Mouse (Mus musculus): ENCODE results near the gene Chga. TPM values are rescaled to one million over a fixed set of nuclear protein-coding genes. Genes with fewer than 3 reads are reported as not detected.

The Chga gene
- polyA plus RNA-seq, 1 experiment from 2014 or later: 28.0 TPM

DNA sequence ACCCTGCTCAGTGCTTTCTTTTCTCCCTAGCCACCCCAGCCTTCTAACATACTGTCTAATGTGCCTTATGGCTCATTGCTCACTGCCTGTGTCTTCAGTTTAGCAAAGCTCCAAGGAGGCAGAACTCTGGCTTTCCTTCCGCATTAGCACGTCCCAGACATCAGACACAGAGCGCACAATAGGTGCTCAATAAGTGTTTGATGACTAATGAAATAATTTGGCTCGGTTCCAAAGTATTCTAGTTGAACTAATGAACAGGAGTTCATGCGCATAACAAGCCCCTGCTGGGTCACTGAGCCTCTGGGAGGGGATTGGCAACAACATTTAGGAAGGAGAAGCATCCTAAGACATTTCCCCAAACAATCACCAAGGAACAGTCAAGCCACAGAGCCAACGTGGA is 2.8 kb upstream of the Chga start:
- H3K4me1 ChIP-seq (ENCODE audit: control insufficient read depth, insufficient read depth, low read length): no peaks in the 10 kb centered on the region
- 71% methylated on average over 6 of the region's 6 CpGs for WGBS
- no peak for ATAC-seq
- peaks cover 26% of the 10 kb centered on the region for H3K27me3 ChIP-seq (replicated peaks; ENCODE audit: control insufficient read depth, insufficient read depth, low read length)
- no peaks in the 10 kb centered on the region for H3K9me3 ChIP-seq (ENCODE audit: control insufficient read depth, low read length)
- H3K4me2 ChIP-seq (ENCODE audit: low read depth, low read length): no peak overlapping the region
- H3K4me3 ChIP-seq (ENCODE audit: low read length): no peak overlapping the region
- no peaks in the 10 kb centered on the region for H3K36me3 ChIP-seq (ENCODE audit: control insufficient read depth, insufficient read depth, low read length)
- no peak overlapping the region for H3K27ac ChIP-seq (ENCODE audit: low read length)
- no peak overlapping the region for H3K9ac ChIP-seq (ENCODE audit: low read depth, low read length)

DNA sequence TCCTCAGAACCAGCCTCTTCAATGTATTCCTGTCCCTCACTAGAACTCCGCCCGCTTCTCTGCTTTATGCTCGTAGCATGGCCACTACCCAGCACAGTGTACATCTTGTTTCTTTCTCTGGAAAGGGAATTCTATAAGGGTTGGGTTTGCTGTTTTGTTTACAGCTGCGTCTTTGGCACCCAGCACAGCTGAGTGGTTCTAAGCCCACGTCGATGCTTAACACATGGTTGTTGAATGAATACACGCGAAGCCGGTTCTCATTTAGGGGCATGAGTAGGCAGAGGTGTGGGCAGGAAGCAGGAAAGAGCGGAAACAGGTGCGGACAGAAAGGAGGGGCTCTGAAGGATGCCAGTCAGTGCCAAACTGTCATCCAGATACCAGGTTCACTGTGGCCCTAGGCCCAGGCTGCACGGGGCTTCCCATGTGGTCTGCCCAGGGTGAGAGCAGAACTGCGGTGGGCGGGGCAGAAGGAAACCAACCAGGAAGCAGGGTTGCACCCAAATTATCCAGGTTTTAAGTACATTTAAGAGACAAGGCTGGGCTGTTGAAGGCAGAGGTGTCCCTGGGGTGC is 979 bp upstream of the Chga start:
- Histone ChIP-seq H3K4me2 (ENCODE audit: low read depth, low read length) (no peak overlapping the region), H3K9ac (ENCODE audit: low read depth, low read length) (no peak overlapping the region), H3K4me3 (ENCODE audit: low read length) (no peak overlapping the region), H3K4me1 (ENCODE audit: control insufficient read depth, insufficient read depth, low read length) (no peaks in the 10 kb centered on the region), H3K9me3 (ENCODE audit: control insufficient read depth, low read length) (no peaks in the 10 kb centered on the region), H3K27me3 (replicated peaks; ENCODE audit: control insufficient read depth, insufficient read depth, low read length) (peaks cover 26% of the 10 kb centered on the region), H3K27ac (ENCODE audit: low read length) (no peak overlapping the region), H3K36me3 (ENCODE audit: control insufficient read depth, insufficient read depth, low read length) (no peaks in the 10 kb centered on the region)
- 75% methylated on average over 14 of the region's 14 CpGs for WGBS
- no peak for ATAC-seq

DNA sequence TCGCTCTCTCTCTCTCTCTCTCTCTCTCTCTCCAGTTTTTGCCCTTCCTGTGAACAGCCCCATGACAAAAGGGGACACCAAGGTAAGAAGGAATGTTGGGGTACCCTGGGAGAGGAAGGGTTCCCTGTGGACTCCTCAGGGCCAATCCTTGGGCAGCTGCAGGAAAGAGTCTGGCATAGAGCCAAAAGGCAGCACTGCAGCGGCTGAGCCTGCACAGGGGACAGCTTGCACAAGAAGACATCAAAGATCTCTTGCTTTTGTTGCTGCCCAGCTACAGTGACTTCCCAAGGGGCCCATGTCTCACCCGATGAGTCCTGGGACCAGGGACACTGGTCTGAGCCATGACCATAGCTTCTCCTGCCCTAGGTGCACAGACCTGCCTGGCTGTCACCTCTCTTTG is 1.1 kb downstream of the Chga start:
- H3K9ac ChIP-seq (ENCODE audit: low read depth, low read length): no peak overlapping the region
- ATAC-seq: no peak
- H3K27ac ChIP-seq (ENCODE audit: low read length): no peak overlapping the region
- H3K9me3 ChIP-seq (ENCODE audit: control insufficient read depth, low read length): no peaks in the 10 kb centered on the region
- H3K4me2 ChIP-seq (ENCODE audit: low read depth, low read length): no peak overlapping the region
- no peaks in the 10 kb centered on the region for H3K4me1 ChIP-seq (ENCODE audit: control insufficient read depth, insufficient read depth, low read length)
- H3K4me3 ChIP-seq (ENCODE audit: low read length): no peak overlapping the region
- WGBS: 63% methylated on average over 3 of the region's 3 CpGs
- H3K27me3 ChIP-seq (replicated peaks; ENCODE audit: control insufficient read depth, insufficient read depth, low read length): peaks cover 26% of the 10 kb centered on the region
- no peaks in the 10 kb centered on the region for H3K36me3 ChIP-seq (ENCODE audit: control insufficient read depth, insufficient read depth, low read length)

DNA sequence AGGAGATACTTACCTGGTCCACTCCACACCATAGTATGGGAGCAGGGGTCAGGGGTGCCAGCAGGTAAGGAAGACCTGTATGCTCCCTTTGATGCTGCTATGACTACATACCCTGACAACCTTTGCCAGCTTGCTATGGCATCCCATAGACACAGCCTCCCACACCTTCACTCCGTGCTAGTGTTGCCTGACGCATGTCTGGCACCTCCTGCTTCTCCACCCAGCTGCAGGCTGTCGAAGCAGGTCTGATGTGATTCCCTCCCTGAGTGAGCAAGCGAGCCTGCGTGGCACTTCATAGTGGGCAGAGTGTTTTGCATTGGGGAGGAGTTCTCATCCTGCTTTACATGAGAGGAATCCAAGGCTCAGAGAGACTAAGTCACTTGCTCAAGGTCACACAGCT is 2.6 kb downstream of the Chga start:
- no peak overlapping the region for H3K4me2 ChIP-seq (ENCODE audit: low read depth, low read length)
- H3K4me3 ChIP-seq (ENCODE audit: low read length): no peak overlapping the region
- ATAC-seq: no peak
- H3K9ac ChIP-seq (ENCODE audit: low read depth, low read length): no peak overlapping the region
- H3K27me3 ChIP-seq (replicated peaks; ENCODE audit: control insufficient read depth, insufficient read depth, low read length): peaks cover 26% of the 10 kb centered on the region
- no peak overlapping the region for H3K27ac ChIP-seq (ENCODE audit: low read length)
- WGBS: 79% methylated on average over 5 of the region's 5 CpGs
- H3K9me3 ChIP-seq (ENCODE audit: control insufficient read depth, low read length): no peaks in the 10 kb centered on the region
- H3K4me1 ChIP-seq (ENCODE audit: control insufficient read depth, insufficient read depth, low read length): no peaks in the 10 kb centered on the region
- no peaks in the 10 kb centered on the region for H3K36me3 ChIP-seq (ENCODE audit: control insufficient read depth, insufficient read depth, low read length)

DNA sequence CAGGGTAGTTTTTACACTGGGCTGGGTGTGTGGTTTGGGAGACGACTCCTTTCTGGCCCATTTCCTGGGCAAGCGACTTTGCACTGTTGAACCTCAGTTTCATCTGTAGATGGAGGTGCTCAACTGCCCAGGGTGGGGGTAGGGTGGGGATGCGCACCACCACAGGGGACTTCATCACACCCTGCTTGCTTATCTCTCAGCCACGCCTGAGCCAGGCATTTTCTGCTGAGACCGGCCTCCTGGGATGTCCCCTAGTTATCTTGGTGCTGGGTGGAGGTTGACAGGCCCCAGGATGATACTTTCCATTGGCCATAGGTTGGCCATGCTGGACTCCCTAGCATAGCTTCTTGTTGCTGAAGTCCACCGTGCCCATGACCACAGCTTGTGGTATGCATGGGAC is 10.3 kb downstream of the Chga start:
- Histone ChIP-seq H3K9me3 (ENCODE audit: control insufficient read depth, low read length) (no peaks in the 10 kb centered on the region), H3K4me1 (ENCODE audit: control insufficient read depth, insufficient read depth, low read length) (0 out of 2 replicates have a peak, but pooled peaks cover 4% of the 10 kb centered on the region), H3K4me3 (ENCODE audit: low read length) (no peak overlapping the region), H3K27ac (ENCODE audit: low read length) (0 out of 2 replicates have a peak overlapping the region, but pooled peaks have one; percentile 39), H3K4me2 (ENCODE audit: low read depth, low read length) (no peak overlapping the region), H3K9ac (ENCODE audit: low read depth, low read length) (no peak overlapping the region), H3K27me3 (replicated peaks; ENCODE audit: control insufficient read depth, insufficient read depth, low read length) (no peaks in the 10 kb centered on the region), H3K36me3 (ENCODE audit: control insufficient read depth, insufficient read depth, low read length) (no peaks in the 10 kb centered on the region; the same call in 1 of the 2 replicates)
- ATAC-seq: peak; percentile 77
- WGBS: 61% methylated on average over 6 of the region's 6 CpGs

DNA sequence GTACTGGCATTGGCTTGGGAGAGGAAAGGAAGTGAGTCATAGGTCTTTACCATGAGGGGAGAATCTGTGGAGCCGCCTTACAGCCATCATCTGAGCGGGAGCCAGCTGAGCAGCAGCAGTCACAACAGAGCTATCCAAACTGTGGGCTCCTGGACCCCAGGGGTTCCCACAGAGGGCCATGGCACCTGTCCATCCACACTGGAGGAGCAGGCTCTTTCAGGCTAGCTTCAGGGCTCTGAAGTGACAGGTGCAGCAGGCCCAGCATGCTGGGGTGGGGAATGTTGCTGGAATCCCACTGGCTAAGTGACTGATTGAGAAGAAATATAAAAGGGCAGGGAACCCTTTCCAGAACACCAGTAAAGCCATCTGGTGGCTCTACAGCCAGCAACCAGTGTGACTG is 12.2 kb downstream of the Chga start:
- Histone ChIP-seq H3K4me1 (ENCODE audit: control insufficient read depth, insufficient read depth, low read length) (0 out of 2 replicates have a peak, but pooled peaks cover 4% of the 10 kb centered on the region), H3K27ac (ENCODE audit: low read length) (no peak overlapping the region), H3K4me2 (ENCODE audit: low read depth, low read length) (no peak overlapping the region), H3K9me3 (ENCODE audit: control insufficient read depth, low read length) (no peaks in the 10 kb centered on the region), H3K36me3 (ENCODE audit: control insufficient read depth, insufficient read depth, low read length) (no peaks in the 10 kb centered on the region; the same call in 1 of the 2 replicates), H3K4me3 (ENCODE audit: low read length) (no peak overlapping the region), H3K9ac (ENCODE audit: low read depth, low read length) (no peak overlapping the region), H3K27me3 (replicated peaks; ENCODE audit: control insufficient read depth, insufficient read depth, low read length) (no peaks in the 10 kb centered on the region)
- WGBS: 70% methylated on average over 2 of the region's 2 CpGs
- no peak for ATAC-seq

DNA sequence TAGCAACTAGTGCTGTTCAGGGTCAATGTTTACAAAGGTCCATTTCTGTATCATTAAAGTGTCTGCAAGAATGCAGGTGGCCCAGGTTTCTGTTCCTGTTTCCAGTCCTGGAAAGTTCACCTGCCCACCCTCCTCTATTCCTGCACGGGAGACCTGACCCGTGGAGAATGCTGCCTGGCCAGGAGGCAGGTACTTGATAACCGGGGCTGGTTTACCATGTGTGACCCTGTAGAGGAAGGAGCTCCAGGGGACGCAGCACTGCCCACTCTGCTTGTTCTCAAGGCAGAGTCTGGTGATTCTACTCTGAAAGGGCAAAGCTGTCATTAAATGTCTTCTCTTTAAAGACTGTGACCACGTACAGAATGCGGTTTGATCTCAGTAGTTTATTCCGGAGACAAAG is 13.4 kb downstream of the Chga start:
- no peak overlapping the region for H3K4me3 ChIP-seq (ENCODE audit: low read length)
- H3K9ac ChIP-seq (ENCODE audit: low read depth, low read length): no peak overlapping the region
- H3K4me2 ChIP-seq (ENCODE audit: low read depth, low read length): no peak overlapping the region
- no peaks in the 10 kb centered on the region for H3K27me3 ChIP-seq (replicated peaks; ENCODE audit: control insufficient read depth, insufficient read depth, low read length)
- peaks cover 2% of the 10 kb centered on the region; the same call in 1 of the 2 replicates for H3K36me3 ChIP-seq (ENCODE audit: control insufficient read depth, insufficient read depth, low read length)
- 0 out of 2 replicates have a peak, but pooled peaks cover 4% of the 10 kb centered on the region for H3K4me1 ChIP-seq (ENCODE audit: control insufficient read depth, insufficient read depth, low read length)
- WGBS: 71% methylated on average over 7 of the region's 7 CpGs
- ATAC-seq: no peak
- no peak overlapping the region for H3K27ac ChIP-seq (ENCODE audit: low read length)
- H3K9me3 ChIP-seq (ENCODE audit: control insufficient read depth, low read length): no peaks in the 10 kb centered on the region

DNA sequence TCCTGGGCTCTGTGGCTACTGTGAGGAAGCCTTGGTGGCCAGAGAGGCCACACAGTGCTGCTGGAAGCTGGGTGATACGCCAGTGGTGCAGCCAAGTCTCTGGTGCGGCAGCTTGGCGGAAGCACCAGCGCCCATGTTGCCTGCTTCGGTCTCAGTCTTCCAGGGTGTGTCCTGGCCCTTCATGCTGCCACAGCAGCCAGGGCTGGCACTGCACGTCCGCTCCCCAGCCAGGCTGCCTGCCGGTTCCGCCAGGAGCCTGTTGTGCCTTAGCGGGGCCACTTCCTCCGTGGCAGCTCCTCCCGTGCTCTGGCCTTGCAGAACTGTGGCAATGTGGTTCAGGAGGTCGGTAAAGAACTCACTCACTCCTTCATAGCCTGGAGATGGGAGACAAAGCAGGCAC is 15.3 kb downstream of the Chga start:
- H3K4me1 ChIP-seq (ENCODE audit: control insufficient read depth, insufficient read depth, low read length): no peaks in the 10 kb centered on the region
- H3K4me2 ChIP-seq (ENCODE audit: low read depth, low read length): no peak overlapping the region
- no peak overlapping the region for H3K4me3 ChIP-seq (ENCODE audit: low read length)
- no peak for ATAC-seq
- no peak overlapping the region for H3K9ac ChIP-seq (ENCODE audit: low read depth, low read length)
- no peak overlapping the region for H3K27ac ChIP-seq (ENCODE audit: low read length)
- peaks cover 2% of the 10 kb centered on the region; the same call in 1 of the 2 replicates for H3K36me3 ChIP-seq (ENCODE audit: control insufficient read depth, insufficient read depth, low read length)
- 88% methylated on average over 13 of the region's 13 CpGs for WGBS
- H3K27me3 ChIP-seq (replicated peaks; ENCODE audit: control insufficient read depth, insufficient read depth, low read length): no peaks in the 10 kb centered on the region
- no peaks in the 10 kb centered on the region for H3K9me3 ChIP-seq (ENCODE audit: control insufficient read depth, low read length)

DNA sequence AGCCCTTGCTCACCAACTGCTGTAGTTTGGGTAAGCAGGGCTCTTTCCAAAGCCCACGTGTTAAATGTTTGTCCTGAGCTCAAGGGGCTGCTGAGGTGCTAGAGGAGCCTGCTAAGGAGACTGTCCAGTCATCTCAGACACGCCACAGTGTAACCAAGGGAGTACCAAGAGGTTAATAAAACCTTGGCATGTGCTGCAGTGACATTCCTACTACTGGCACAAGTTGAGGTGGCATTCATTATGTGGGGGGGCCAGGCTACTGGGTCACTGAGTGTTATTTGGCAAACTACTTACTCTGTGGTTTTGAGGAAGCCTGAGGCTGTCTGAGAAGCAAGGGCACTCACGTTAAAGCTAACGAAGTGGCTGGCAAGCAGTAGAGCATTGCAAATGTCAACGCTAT is 16.0 kb downstream of the Chga start:
- 82% methylated on average over 5 of the region's 5 CpGs for WGBS

DNA sequence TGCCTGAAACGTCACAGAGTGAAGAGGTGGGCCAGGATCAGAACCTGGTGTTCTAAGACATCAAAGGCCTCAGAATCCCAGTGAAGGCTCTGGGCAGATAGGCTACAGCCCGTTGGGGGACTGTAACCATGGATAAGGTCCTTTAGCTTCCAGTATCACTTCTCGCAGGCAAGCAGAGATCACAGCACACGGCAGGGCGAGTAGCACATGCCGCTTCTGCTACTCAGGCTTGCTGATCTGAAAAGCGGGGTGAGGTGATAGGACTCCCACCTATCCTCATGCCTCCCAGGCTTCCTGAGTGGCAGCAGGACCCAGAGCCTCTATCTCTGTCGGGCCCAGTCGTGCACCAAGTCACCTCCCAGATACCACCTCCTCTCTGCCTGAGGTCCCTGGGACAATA is 16.9 kb downstream of the Chga start:
- Histone ChIP-seq H3K9ac (ENCODE audit: low read depth, low read length) (no peak overlapping the region), H3K4me2 (ENCODE audit: low read depth, low read length) (no peak overlapping the region), H3K4me3 (ENCODE audit: low read length) (no peak overlapping the region), H3K4me1 (ENCODE audit: control insufficient read depth, insufficient read depth, low read length) (no peaks in the 10 kb centered on the region), H3K27me3 (replicated peaks; ENCODE audit: control insufficient read depth, insufficient read depth, low read length) (no peaks in the 10 kb centered on the region), H3K9me3 (ENCODE audit: control insufficient read depth, low read length) (no peaks in the 10 kb centered on the region), H3K36me3 (ENCODE audit: control insufficient read depth, insufficient read depth, low read length) (peaks cover 2% of the 10 kb centered on the region; the same call in 1 of the 2 replicates), H3K27ac (ENCODE audit: low read length) (no peak overlapping the region)
- no peak for ATAC-seq
- 88% methylated on average over 9 of the region's 9 CpGs for WGBS

More for the DNA sequence above, 16.0 kb downstream of the Chga start:
- Histone ChIP-seq H3K36me3 (ENCODE audit: control insufficient read depth, insufficient read depth, low read length) (peaks cover 2% of the 10 kb centered on the region; the same call in 1 of the 2 replicates), H3K27me3 (replicated peaks; ENCODE audit: control insufficient read depth, insufficient read depth, low read length) (no peaks in the 10 kb centered on the region), H3K4me3 (ENCODE audit: low read length) (no peak overlapping the region), H3K4me2 (ENCODE audit: low read depth, low read length) (no peak overlapping the region), H3K27ac (ENCODE audit: low read length) (no peak overlapping the region), H3K9ac (ENCODE audit: low read depth, low read length) (no peak overlapping the region), H3K4me1 (ENCODE audit: control insufficient read depth, insufficient read depth, low read length) (no peaks in the 10 kb centered on the region), H3K9me3 (ENCODE audit: control insufficient read depth, low read length) (no peaks in the 10 kb centered on the region)
- no peak for ATAC-seq
